ENCODE assay signal across 16 mouse cellular contexts in genomic region chr4:57762424-57762823, GRCm38 (mm10). TPM values are rescaled to one million over a fixed set of nuclear protein-coding genes. Genes with fewer than 3 reads are reported as not detected.
DNase-seq lines count a peak whose midpoint lies in the region; ATAC-seq and TF ChIP-seq lines count a peak whose summit lies in the region.
"Had no signal": no experiment of that assay in that cellular context is flagged by ENCODE, and none has a peak within 500 bp of the region (broad histone marks: within the 10 kb centered on the region; RNA-seq: fewer than 3 reads in every experiment).

No protein-coding gene starts in this region.

- DNase-seq in adrenal gland, postnatal 14 days: peak; percentile 29
- no peak for DNase-seq in adrenal gland, adult 8-10 months
- DNase-seq in kidney, adult 2 months: peak; percentile 32
- DNase-seq in midbrain, postnatal 0 days (ENCODE audit: low spot score): no peak
- DNase-seq in spleen, postnatal 4 days (ENCODE audit: low spot score in 2 of 2): no peak
- no peak for DNase-seq in layer of hippocampus, adult 8-10 months (ENCODE audit: low spot score in 2 of 2)
- DNase-seq: adrenal gland, postnatal 25 days; liver; lung, postnatal 14 days; thymus, postnatal 36 days had no signal

- no peak overlapping the region for H3K4me2 ChIP-seq in kidney, embryonic 14.5 days (replicated peaks; ENCODE audit: low read depth, low read length)
- no peak overlapping the region for H3K4me2 ChIP-seq in midbrain, postnatal 0 days (ENCODE audit: low read depth, low read length, poor library complexity, severe bottlenecking)
- no peak overlapping the region for H3K4me2 ChIP-seq in midbrain, embryonic 15.5 days
- H3K4me2 ChIP-seq: embryonic facial prominence, embryonic 15.5 days; forebrain, embryonic 13.5 days; midbrain, embryonic 13.5 days had no signal

- H3K4me3 ChIP-seq in kidney, adult 2 months (ENCODE audit: insufficient read depth, low read depth, low read length): no peak overlapping the region
- no peak overlapping the region for H3K4me3 ChIP-seq in kidney, embryonic 14.5 days (ENCODE audit: low read length)
- no peak overlapping the region for H3K4me3 ChIP-seq in midbrain, postnatal 0 days (ENCODE audit: low read depth, low read length)
- H3K4me3 ChIP-seq in midbrain, embryonic 15.5 days: no peak overlapping the region
- H3K4me3 ChIP-seq: embryonic facial prominence, embryonic 15.5 days; forebrain, embryonic 13.5 days; midbrain, embryonic 13.5 days had no signal

- no peak overlapping the region for H3K9ac ChIP-seq in kidney, embryonic 14.5 days (ENCODE audit: low read depth, low read length)
- no peak overlapping the region for H3K9ac ChIP-seq in midbrain, postnatal 0 days (replicated peaks; ENCODE audit: low read length, poor library complexity, severe bottlenecking)
- H3K9ac ChIP-seq in midbrain, embryonic 15.5 days: no peak overlapping the region
- H3K9ac ChIP-seq: embryonic facial prominence, embryonic 15.5 days; forebrain, embryonic 13.5 days; midbrain, embryonic 13.5 days had no signal

- H3K9me3 ChIP-seq in kidney, embryonic 14.5 days (ENCODE audit: control insufficient read depth, low read length): no peaks in the 10 kb centered on the region
- H3K9me3 ChIP-seq in midbrain, postnatal 0 days (ENCODE audit: low read length): no peaks in the 10 kb centered on the region
- no peaks in the 10 kb centered on the region for H3K9me3 ChIP-seq in midbrain, embryonic 15.5 days
- H3K9me3 ChIP-seq: embryonic facial prominence, embryonic 15.5 days; forebrain, embryonic 13.5 days; midbrain, embryonic 13.5 days had no signal

- H3K27ac ChIP-seq in kidney, adult 2 months (ENCODE audit: insufficient read depth, low read depth, low read length): peak overlapping the region; percentile 46
- no peak overlapping the region for H3K27ac ChIP-seq in kidney, embryonic 14.5 days (ENCODE audit: low read depth, low read length)
- peak overlapping the region; percentile 18; the same call in 1 of the 2 replicates for H3K27ac ChIP-seq in midbrain, postnatal 0 days (ENCODE audit: low read depth, low read length)
- no peak overlapping the region for H3K27ac ChIP-seq in midbrain, embryonic 15.5 days
- H3K27ac ChIP-seq: embryonic facial prominence, embryonic 15.5 days; forebrain, embryonic 13.5 days; midbrain, embryonic 13.5 days; stomach, postnatal 0 days had no signal

- peaks cover 24% of the 10 kb centered on the region for H3K4me1 ChIP-seq in kidney, adult 2 months (ENCODE audit: control insufficient read depth, insufficient read depth, low read length)
- H3K4me1 ChIP-seq in kidney, embryonic 14.5 days (ENCODE audit: control insufficient read depth, insufficient read depth, low read length): peaks cover 18% of the 10 kb centered on the region
- H3K4me1 ChIP-seq in midbrain, postnatal 0 days (ENCODE audit: insufficient read depth, low read length): no peaks in the 10 kb centered on the region
- no peaks in the 10 kb centered on the region for H3K4me1 ChIP-seq in midbrain, embryonic 15.5 days
- H3K4me1 ChIP-seq: forebrain, embryonic 13.5 days had no signal

- no peak for TF ChIP-seq POLR2A in kidney, adult 2 months (IDR thresholded peaks at IDR 0.05; ENCODE audit: low read depth, low read length)

- WGBS in kidney, adult 2 months: 53% methylated on average over 7 of the region's 7 CpGs
- WGBS in kidney, embryonic 14.5 days: 68% methylated on average over 7 of the region's 7 CpGs
- WGBS in midbrain, postnatal 0 days: 39% methylated on average over 7 of the region's 7 CpGs
- 31% methylated on average over 7 of the region's 7 CpGs for WGBS in midbrain, embryonic 15.5 days

- no peak for TF ChIP-seq CTCF in kidney, adult 2 months (conservative IDR thresholded peaks at IDR 0.05; ENCODE audit: insufficient read depth, insufficient read length, low read depth, low read length)
- TF ChIP-seq CTCF in midbrain, postnatal 0 days (IDR thresholded peaks at IDR 0.05): no peak

- H3K27me3 ChIP-seq in kidney, adult 2 months (replicated peaks; ENCODE audit: control insufficient read depth, insufficient read depth, low read length): no peaks in the 10 kb centered on the region
- no peaks in the 10 kb centered on the region for H3K27me3 ChIP-seq in kidney, embryonic 14.5 days (ENCODE audit: control insufficient read depth, insufficient read depth, low read length)
- H3K27me3 ChIP-seq in midbrain, postnatal 0 days (ENCODE audit: insufficient read depth, low read length): no peaks in the 10 kb centered on the region
- no peaks in the 10 kb centered on the region for H3K27me3 ChIP-seq in midbrain, embryonic 15.5 days (replicated peaks)
- H3K27me3 ChIP-seq: embryonic facial prominence, embryonic 15.5 days; forebrain, embryonic 13.5 days; midbrain, embryonic 13.5 days had no signal

- no peak for ATAC-seq in kidney, embryonic 14.5 days (ENCODE audit: low FRiP score, low TSS enrichment)
- no peak for ATAC-seq in midbrain, postnatal 0 days (ENCODE audit: low FRiP score)
- ATAC-seq in midbrain, embryonic 15.5 days (replicated peaks): no peak
- ATAC-seq: forebrain, embryonic 13.5 days; midbrain, embryonic 13.5 days had no signal

- no peaks in the 10 kb centered on the region for H3K36me3 ChIP-seq in kidney, adult 2 months (ENCODE audit: control insufficient read depth, insufficient read depth, low read length)
- no peaks in the 10 kb centered on the region for H3K36me3 ChIP-seq in kidney, embryonic 14.5 days (ENCODE audit: control insufficient read depth, insufficient read depth, low read length)
- H3K36me3 ChIP-seq in midbrain, postnatal 0 days (ENCODE audit: insufficient read depth, low read length): no peaks in the 10 kb centered on the region
- no peaks in the 10 kb centered on the region for H3K36me3 ChIP-seq in midbrain, embryonic 15.5 days (replicated peaks)
- H3K36me3 ChIP-seq: embryonic facial prominence, embryonic 15.5 days; midbrain, embryonic 13.5 days had no signal

RNA-seq across cellular contexts. Expression of gene Akap2, which starts 45.0 kb away (rescaled TPM):
- 129 and 137 TPM in 2 replicates for total RNA-seq in adrenal gland, postnatal 14 days (2021)
- 100 to 1,000 TPM; 136 to 169 (median 139) TPM for total RNA-seq in adrenal gland, adult 8-10 months (2022)
- 124 and 126 TPM in 2 replicates for polyA plus RNA-seq in kidney, adult 2 months (2012; rRNA removed)
- 17.1 and 24.0 TPM in 2 replicates for polyA plus RNA-seq in kidney, embryonic 14.5 days (2014; fragmentation: Nextera tagmentation; extraction: Ambion mirVana)
- total RNA-seq in midbrain, postnatal 0 days (2014; rRNA removed): 18.8 and 24.4 TPM in 2 replicates
- polyA plus RNA-seq in midbrain, postnatal 0 days (2015; fragmentation: Nextera tagmentation; extraction: Ambion mirVana): 10.7 and 12.1 TPM in 2 replicates
- 9.8 and 10.2 TPM in 2 replicates for polyA plus RNA-seq in midbrain, embryonic 15.5 days (2015; fragmentation: Nextera tagmentation; extraction: Ambion mirVana)
- total RNA-seq in layer of hippocampus, adult 8-10 months (2022): 10 to 100 TPM; 43.3 to 49.6 (median 48.5) TPM

Comparison
In these comparisons a context has a peak if more than half of its experiments do, and no peak if none do; other contexts are left out.
1. DNase-seq: peak in adrenal gland, postnatal 14 days (single experiment) and kidney, adult 2 months (single experiment); none in adrenal gland, adult 8-10 months (single experiment), midbrain, postnatal 0 days (single experiment), spleen, postnatal 4 days (0 of 2) and layer of hippocampus, adult 8-10 months (0 of 2).
2. H3K27ac ChIP-seq: peak in kidney, adult 2 months (single experiment) and midbrain, postnatal 0 days (single experiment); none in kidney, embryonic 14.5 days (single experiment) and midbrain, embryonic 15.5 days (single experiment).